Mouse (Mus musculus): ENCODE measurements around the gene Lrrc27. TPM values are rescaled to one million over a fixed set of nuclear protein-coding genes. Genes with fewer than 3 reads are reported as not detected.

Lrrc27 gene
- total RNA-seq, 2 experiments from 2014 or later: 1.9 to 3.0 TPM

GRCm38 (mm10) chr7:139272639-139273396 lies 60.0 kb downstream of the Lrrc27 start:
- DNase-seq (ENCODE audit: low spot score): peak; percentile 54

- DNase-seq (ENCODE audit: low spot score): peak; percentile 45
These were observed 60.6 kb downstream of the Lrrc27 start for GRCm38 (mm10) chr7:139273397-139273719.

GRCm38 (mm10) chr7:139275586-139275985 lies 62.8 kb downstream of the Lrrc27 start:
- no peak for DNase-seq (ENCODE audit: low spot score)

- no peak for DNase-seq (ENCODE audit: low spot score)
These were observed 63.4 kb downstream of the Lrrc27 start for GRCm38 (mm10) chr7:139276150-139276549.

- DNase-seq (ENCODE audit: low spot score): no peak
These were observed 64.7 kb downstream of the Lrrc27 start for GRCm38 (mm10) chr7:139277536-139277935.

- no peak for DNase-seq (ENCODE audit: low spot score)
These were observed 66.8 kb downstream of the Lrrc27 start for GRCm38 (mm10) chr7:139279571-139279970.

GRCm38 (mm10) chr7:139280044-139280443 lies 67.3 kb downstream of the Lrrc27 start:
- no peak for DNase-seq (ENCODE audit: low spot score)

GRCm38 (mm10) chr7:139281195-139281594 lies 68.4 kb downstream of the Lrrc27 start:
- DNase-seq (ENCODE audit: low spot score): no peak

- no peak for DNase-seq (ENCODE audit: low spot score)
These were observed 69.2 kb downstream of the Lrrc27 start for GRCm38 (mm10) chr7:139282037-139282436.

GRCm38 (mm10) chr7:139285295-139285943 lies 72.6 kb downstream of the Lrrc27 start:
- DNase-seq (ENCODE audit: low spot score): no peak

GRCm38 (mm10) chr7:139288540-139288939 lies 75.8 kb downstream of the Lrrc27 start:
- no peak for DNase-seq (ENCODE audit: low spot score)

Other genes starting within 250 kb of the Lrrc27 start
- under 1 TPM; 0.16 to 0.17 TPM for gene Dpysl4, start 127.0 kb upstream of the Lrrc27 start, total RNA-seq (2021)
- gene Stk32c, start 319 bp downstream of the Lrrc27 start, total RNA-seq (2021): under 1 TPM; 0.27 to 0.31 TPM
- gene Pwwp2b, start 35.5 kb downstream of the Lrrc27 start, total RNA-seq (2021): 1 to 10 TPM; 4.9 to 6.7 TPM
- gene Inpp5a, start 176.1 kb downstream of the Lrrc27 start, total RNA-seq (2021): 10 to 100 TPM; 77.1 to 92.8 TPM

Data from gastrocnemius, adult 18-20 months (tissue).